Mouse (Mus musculus) liver, embryonic 16.5 days (tissue): ENCODE data around the gene Prnd. TPM values are rescaled to one million over a fixed set of nuclear protein-coding genes. Genes with fewer than 3 reads are reported as not detected.

ENCODE experiments used
- ATAC-seq: fragments of 200-750 bp; cut with Nextera tagmentation; 2 replicates; pipeline ENCODE4 v1.8.0; 2017; ENCODE audit warnings: low read depth, mild to moderate bottlenecking, moderate number of reproducible peaks, moderate library complexity
- H3K27ac ChIP-seq: fragments of 300-500 bp; sonication (generic); 2 replicates; pipeline ENCODE4 v1.5.1; 2014; ENCODE audit warnings: mild to moderate bottlenecking, low read length
- H3K27me3 ChIP-seq: fragments of 300-500 bp; sonication (generic); 2 replicates; pipeline ENCODE4 v1.6.1; 2014; ENCODE audit warnings: low read depth, low read length, mixed read lengths; ENCODE audit not compliant: control insufficient read depth, insufficient read depth
- H3K36me3 ChIP-seq: fragments of 300-500 bp; sonication (generic); 2 replicates; pipeline ENCODE4 v1.6.1; 2014; ENCODE audit warnings: mild to moderate bottlenecking; ENCODE audit not compliant: control insufficient read depth, insufficient read depth
- H3K4me1 ChIP-seq: fragments of 300-500 bp; sonication (generic); 2 replicates; pipeline ENCODE4 v1.6.1; 2014; ENCODE audit warnings: low read depth, low read length, mixed read lengths; ENCODE audit not compliant: control insufficient read depth
- H3K4me2 ChIP-seq: fragments of 300-500 bp; sonication (generic); 2 replicates; pipeline ENCODE4 v1.6.1; 2014; ENCODE audit warnings: low read depth, low read length, mixed read lengths
- H3K4me3 ChIP-seq: fragments of 300-500 bp; sonication (generic); 2 replicates; pipeline ENCODE4 v1.5.1; 2014; ENCODE audit warnings: low read depth, mild to moderate bottlenecking, low read length
- H3K9ac ChIP-seq: fragments of 300-500 bp; sonication (generic); 2 replicates; pipeline ENCODE4 v1.6.1; 2014; ENCODE audit warnings: low read depth, low read length
- H3K9me3 ChIP-seq: fragments of 300-500 bp; sonication (generic); replicated peaks from 2 replicates; pipeline ENCODE4 v1.6.1; 2016; ENCODE audit warnings: low read length; ENCODE audit not compliant: control insufficient read depth
- WGBS: fragments of 180-500 bp; shearing (Covaris S2); extraction: QIAGEN DNeasy Blood & Tissue Kit; methylation state at CpG from one replicate; pipeline ENCODE4 v1.1.7; 2014; ENCODE audit not compliant: insufficient replicate concordance; 5-methylcytosine and 5-hydroxymethylcytosine counted together
- polyA plus RNA-seq: library from polyadenylated mRNA; unstranded; fragments of >200 nt; fragmentation: Nextera tagmentation; extraction: Ambion mirVana; gene quantifications from 2 replicates; pipeline ENCODE4 v1.2.1, GENCODE M21; 2015

The Prnd gene
- polyA plus RNA-seq, 1 experiment from 2014 or later = 0.54 TPM

DNA sequence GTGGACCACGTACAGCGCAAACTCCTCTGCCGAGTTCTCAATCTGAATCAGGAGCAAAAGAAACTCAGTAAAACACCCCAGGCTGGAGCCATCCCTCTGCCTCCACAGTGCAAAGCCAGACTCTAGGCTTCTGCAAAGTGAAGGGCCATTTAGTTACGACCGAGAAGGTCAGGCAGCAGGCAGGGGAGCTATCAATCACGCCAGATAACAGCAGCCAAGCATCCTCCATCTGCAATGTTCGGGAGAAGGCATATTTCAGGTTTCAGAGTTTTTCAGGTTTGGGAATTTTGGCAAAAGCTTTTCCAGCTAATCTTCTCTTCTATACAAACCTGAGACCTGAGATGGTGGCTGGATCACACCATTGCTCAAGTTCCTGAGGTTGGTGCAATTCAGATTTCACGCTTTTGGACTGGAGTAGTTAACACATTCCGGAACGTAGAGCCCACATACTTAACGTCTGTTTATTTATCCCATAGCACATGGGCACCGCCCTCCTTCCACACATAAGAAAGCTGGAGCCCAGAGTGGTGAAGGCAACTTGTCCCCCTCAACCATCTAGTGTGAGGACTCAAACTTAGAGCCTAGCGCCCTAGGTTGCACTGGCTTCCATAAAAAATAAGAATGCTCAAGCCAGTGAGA is 51.2 kb downstream of the Prnd start:
- no peak overlapping the region for H3K4me3 ChIP-seq
- 69% methylated on average over 13 of the region's 13 CpGs for WGBS
- H3K27ac ChIP-seq = no peak overlapping the region
- H3K9me3 ChIP-seq = no peaks in the 10 kb centered on the region
- H3K4me1 ChIP-seq = no peaks in the 10 kb centered on the region
- no peak overlapping the region for H3K4me2 ChIP-seq
- H3K9ac ChIP-seq = no peak overlapping the region
- ATAC-seq = no peak
- H3K36me3 ChIP-seq = no peaks in the 10 kb centered on the region
- no peaks in the 10 kb centered on the region for H3K27me3 ChIP-seq

DNA sequence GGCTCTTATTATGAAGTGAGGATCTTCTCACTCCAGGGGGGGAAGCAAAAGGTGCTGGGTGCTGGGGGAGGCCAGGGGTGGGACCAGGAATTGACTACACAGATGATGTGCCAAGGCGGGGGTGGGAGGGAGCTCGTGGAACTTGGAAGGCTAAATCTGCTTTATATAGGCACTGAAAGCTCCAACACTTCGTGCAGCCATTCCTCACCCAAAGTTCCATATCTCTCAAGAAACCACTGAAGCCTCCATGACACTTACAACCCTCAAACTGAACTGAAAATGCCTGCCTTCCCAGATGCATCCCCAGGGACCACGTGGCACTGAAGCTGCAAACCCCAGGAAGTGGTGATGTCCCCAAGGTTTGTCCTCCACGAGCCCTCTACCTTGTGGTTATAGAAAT is 53.3 kb downstream of the Prnd start:
- no peak for ATAC-seq
- Histone ChIP-seq H3K4me3 (no peak overlapping the region), H3K27me3 (no peaks in the 10 kb centered on the region), H3K9me3 (no peaks in the 10 kb centered on the region), H3K27ac (no peak overlapping the region), H3K4me1 (no peaks in the 10 kb centered on the region), H3K4me2 (no peak overlapping the region), H3K36me3 (no peaks in the 10 kb centered on the region), H3K9ac (no peak overlapping the region)
- 47% methylated on average over 5 of the region's 5 CpGs for WGBS

DNA sequence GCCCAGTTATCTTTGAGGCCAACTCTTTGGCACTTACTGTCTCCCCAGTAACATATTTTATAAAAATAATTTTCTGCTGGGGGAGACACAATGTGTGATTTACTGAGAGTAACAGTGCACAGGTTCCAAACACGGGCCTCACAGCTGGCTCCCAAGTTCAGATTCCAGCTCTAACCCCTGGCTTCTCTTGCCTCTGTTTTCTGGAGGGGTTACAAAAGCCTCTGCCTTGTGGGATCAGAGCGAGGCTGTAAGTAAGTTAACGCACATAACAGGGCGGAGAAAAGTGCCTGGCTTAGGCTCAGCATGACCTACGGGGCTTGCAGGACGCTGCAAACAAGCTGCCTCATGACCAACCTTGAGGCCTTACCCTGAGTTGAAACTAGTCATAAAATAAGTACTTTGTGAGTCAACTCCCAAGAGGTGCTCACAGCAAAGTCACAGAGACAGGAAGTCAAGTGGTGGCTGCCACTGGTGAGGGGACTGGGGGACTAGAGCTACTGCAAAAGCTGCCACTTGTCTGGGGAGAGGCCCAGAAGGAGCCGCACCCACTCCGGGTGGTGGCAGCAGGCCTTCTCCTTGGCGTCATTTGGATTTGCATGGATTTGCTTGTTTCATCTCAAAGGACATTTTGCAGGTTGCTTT is 54.0 kb downstream of the Prnd start:
- Histone ChIP-seq H3K4me2 (no peak overlapping the region), H3K4me3 (no peak overlapping the region), H3K36me3 (no peaks in the 10 kb centered on the region), H3K9me3 (no peaks in the 10 kb centered on the region), H3K27ac (no peak overlapping the region), H3K27me3 (no peaks in the 10 kb centered on the region), H3K9ac (no peak overlapping the region), H3K4me1 (no peaks in the 10 kb centered on the region)
- 76% methylated on average over 9 of the region's 9 CpGs for WGBS
- no peak for ATAC-seq

DNA sequence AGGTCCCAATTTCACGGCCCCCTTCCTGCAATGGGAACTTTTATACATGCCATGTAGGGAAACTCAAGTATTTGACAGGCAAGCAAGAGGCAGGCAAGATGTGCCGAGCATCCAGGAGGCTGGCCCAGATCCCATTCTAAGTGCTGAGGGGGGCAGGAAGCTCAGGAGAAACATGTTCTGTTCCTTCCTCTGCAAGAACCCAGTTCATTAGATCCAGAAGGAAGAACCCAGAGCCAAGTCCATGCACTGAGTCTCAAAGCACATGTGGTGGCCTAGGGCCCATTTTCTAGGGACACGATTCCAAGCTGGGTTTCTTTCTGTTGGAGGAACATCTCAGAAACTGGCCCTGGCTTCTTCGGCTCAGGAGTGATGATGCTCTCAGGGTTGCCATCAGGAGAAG is 54.8 kb downstream of the Prnd start:
- ATAC-seq = no peak
- 69% methylated on average over 4 of the region's 4 CpGs for WGBS
- no peak overlapping the region for H3K4me3 ChIP-seq

More for the DNA sequence above, 54.8 kb downstream of the Prnd start:
- no peaks in the 10 kb centered on the region for H3K27me3 ChIP-seq
- H3K4me1 ChIP-seq = no peaks in the 10 kb centered on the region
- no peaks in the 10 kb centered on the region for H3K36me3 ChIP-seq
- no peak overlapping the region for H3K27ac ChIP-seq
- H3K9me3 ChIP-seq = no peaks in the 10 kb centered on the region
- H3K4me2 ChIP-seq = no peak overlapping the region
- H3K9ac ChIP-seq = no peak overlapping the region

Other genes with a start within 250 kb of the Prnd start
- not detected in 2 replicates for gene Erv3, start 91.1 kb upstream of the Prnd start, polyA plus RNA-seq
- gene Prnp, start 40.9 kb upstream of the Prnd start, polyA plus RNA-seq = 27.7 and 29.3 TPM in 2 replicates
- gene Prn, start 40.9 kb upstream of the Prnd start, polyA plus RNA-seq = not detected in 2 replicates
- gene Rassf2, start 79.4 kb downstream of the Prnd start, polyA plus RNA-seq = 2.5 and 3.7 TPM in 2 replicates
- gene Slc23a2, start 194.2 kb downstream of the Prnd start, polyA plus RNA-seq = 2.7 and 4.1 TPM in 2 replicates